Mouse (Mus musculus) CD4-positive, CD25-positive, alpha-beta regulatory T cell, adult 9 weeks (primary cell): ENCODE data around the gene Gm9821. TPM values are rescaled to one million over a fixed set of nuclear protein-coding genes. Genes with fewer than 3 reads are reported as not detected.

Source experiments
- polyA plus RNA-seq: library from polyadenylated mRNA; unstranded; fragments of 100-300 nt; shearing (Covaris generic); gene quantifications from one replicate; pipeline ENCODE4 v1.2.1, GENCODE M21; 2017

Gm9821 gene
- 0.53 TPM for polyA plus RNA-seq

DNA sequence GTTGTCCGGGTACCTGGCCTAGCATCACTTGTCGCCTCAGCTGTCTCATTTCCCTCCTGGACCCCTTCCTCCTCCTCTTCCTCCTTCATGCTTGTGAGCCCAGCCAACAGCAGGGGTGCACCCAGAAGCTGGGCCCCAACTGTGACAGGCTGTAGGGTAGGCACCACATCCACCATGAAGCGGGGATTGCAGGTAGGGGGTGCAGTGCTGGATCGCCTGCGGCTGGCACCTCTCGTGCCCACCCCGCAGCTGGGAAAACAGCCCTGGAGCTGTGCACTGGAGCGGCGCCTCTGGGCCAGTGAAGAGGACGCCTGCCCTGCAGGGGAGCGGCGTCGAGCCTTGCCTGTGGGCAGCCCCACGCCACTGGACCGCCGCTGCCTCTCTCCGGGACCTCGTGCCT, at the start of gene Gm9821:
Gene Gm9821 (plus strand): TSS at position 221 of the 400 bp plus-strand sequence.

GRCm38 (mm10) chr2:91926949-91927348, 18.6 kb upstream of the Gm9821 start, which contains the start of gene Chrm4:
Chrm4 (plus strand) TSS chr2:91927249.

GRCm38 (mm10) chr2:91932160-91932711, 13.3 kb upstream of the Gm9821 start, which contains the start of gene Mdk:
Mdk (minus strand) TSS chr2:91932297.

GRCm38 (mm10) chr2:91975581-91976541, 30.4 kb downstream of the Gm9821 start, which contains the start of gene Dgkz:
Dgkz (minus strand) TSS chr2:91975864.

Other genes starting within 250 kb of the Gm9821 start
- 63.0 TPM for gene Atg13, start 235.1 kb upstream of the Gm9821 start, polyA plus RNA-seq
- gene Harbi1, start 234.9 kb upstream of the Gm9821 start, polyA plus RNA-seq = 18.4 TPM
- 63.0 TPM for gene Ambra1, start 215.6 kb upstream of the Gm9821 start, polyA plus RNA-seq
- 0.94 TPM for gene Chrm4, start 18.5 kb upstream of the Gm9821 start, polyA plus RNA-seq
- gene Mdk, start 13.4 kb upstream of the Gm9821 start, polyA plus RNA-seq = 3.0 TPM
- 50.0 TPM for gene Dgkz, start 30.2 kb downstream of the Gm9821 start, polyA plus RNA-seq
- 1.3 TPM for gene Creb3l1, start 78.8 kb downstream of the Gm9821 start, polyA plus RNA-seq
- 65.3 TPM for gene Phf21a, start 147.4 kb downstream of the Gm9821 start, polyA plus RNA-seq